Mouse (Mus musculus) MEL (cell line): ENCODE data around the gene Fndc3b.

Experiments used
- CTCF ChIP-seq, 3 experiments: IDR thresholded peaks in 2 of 3; conservative IDR thresholded peaks in 1 of 3; 2 replicates each; pipeline ENCODE4 v1.5.1; 2011 to 2012; ENCODE audit warnings: low read length in 3 of 3, low read depth in 2 of 3, mild to moderate bottlenecking in 2 of 3, improper control_type of control experiment in 1 of 3, inconsistent platforms in 1 of 3, mixed read lengths in 1 of 3, moderate library complexity in 1 of 3; ENCODE audit not compliant: control insufficient read depth in 1 of 3, insufficient read depth in 1 of 3, poor library complexity in 1 of 3, severe bottlenecking in 1 of 3
- NELFE ChIP-seq: IDR thresholded peaks from 2 replicates; pipeline ENCODE4 v1.6.1; 2011; ENCODE audit warnings: low read depth, low read length, improper control_type of control experiment
- RAD21 ChIP-seq: IDR thresholded peaks from 2 replicates; pipeline ENCODE4 v1.6.1; 2011; ENCODE audit warnings: mild to moderate bottlenecking, low read depth, low read length, improper control_type of control experiment
- ZC3H11A ChIP-seq: IDR thresholded peaks from 2 replicates; pipeline ENCODE4 v1.6.1; 2012; ENCODE audit warnings: low read depth, mild to moderate bottlenecking, inconsistent platforms, low read length, improper control_type of control experiment
- ZNF384 ChIP-seq: IDR thresholded peaks from 2 replicates; pipeline ENCODE4 v1.6.1; 2012; ENCODE audit warnings: low read depth, mild to moderate bottlenecking, inconsistent platforms, low read length, improper control_type of control experiment

DNA sequence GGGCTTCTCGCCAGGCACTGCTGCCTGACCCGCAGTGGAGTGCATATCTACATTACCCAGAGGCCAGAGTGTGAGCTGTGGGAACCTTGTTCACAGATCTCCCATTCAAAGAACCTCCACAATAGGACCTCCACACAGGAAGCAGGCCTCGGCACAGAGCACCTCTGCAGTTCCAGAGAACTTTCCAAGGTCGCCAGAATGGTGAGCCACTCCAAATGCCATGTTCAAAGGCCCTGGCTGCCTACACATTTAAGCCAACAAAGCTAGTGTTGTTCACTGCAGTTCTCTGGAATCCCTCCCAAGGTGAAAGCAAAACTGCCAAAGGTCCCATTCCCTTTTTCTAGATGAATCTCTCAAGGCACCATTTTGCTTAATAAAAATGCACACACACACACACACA lies 55.4 kb downstream of the Fndc3b start:
- TF ChIP-seq RAD21, result no peak
- TF ChIP-seq CTCF (IDR thresholded peaks at IDR 0.05 in 2 of 3, conservative IDR thresholded peaks at IDR 0.05 in 1 of 3; ENCODE audit: control insufficient read depth in 1 of 3, insufficient read depth in 1 of 3, low read depth in 2 of 3, low read length in 3 of 3, poor library complexity in 1 of 3, severe bottlenecking in 1 of 3), result no peak
- no peak for TF ChIP-seq NELFE
- no peak for TF ChIP-seq ZC3H11A
- no peak for TF ChIP-seq ZNF384
